Mouse (Mus musculus) CH12.LX (cell line): ENCODE data around the gene Ccdc194. TPM values are rescaled to one million over a fixed set of nuclear protein-coding genes. Genes with fewer than 3 reads are reported as not detected.

ENCODE experiments used
- DNase-seq: peaks from one replicate; pipeline ENCODE4 v3.0.0-alpha.2; 2013; ENCODE audit errors: extremely low read depth
- H3K27ac ChIP-seq: 2 replicates; pipeline ENCODE4 v1.5.1; 2012; ENCODE audit warnings: low read depth, mild to moderate bottlenecking, control low read depth, moderate library complexity; ENCODE audit not compliant: insufficient read depth
- H3K27me3 ChIP-seq: replicated peaks from 2 replicates; pipeline ENCODE3; 2012; ENCODE audit warnings: inconsistent platforms
- H3K36me3 ChIP-seq, 2 experiments: replicated peaks in 1 of 2; 2 replicates each; pipeline versions ENCODE3 to v1.6.1; 2012; ENCODE audit warnings: inconsistent platforms in 1 of 2, low read length in 1 of 2, mild to moderate bottlenecking in 1 of 2, mixed read lengths in 1 of 2, moderate library complexity in 1 of 2; ENCODE audit not compliant: control insufficient read depth in 1 of 2, insufficient read depth in 1 of 2
- H3K4me1 ChIP-seq, 2 experiments: 2 replicates each; pipeline ENCODE4 v1.6.1; 2012; ENCODE audit warnings: inconsistent platforms in 1 of 2, moderate library complexity in 1 of 2; ENCODE audit not compliant: insufficient read depth in 2 of 2, control insufficient read depth in 1 of 2
- H3K4me2 ChIP-seq: 2 replicates; pipeline ENCODE4 v1.6.1; 2012; ENCODE audit warnings: low read depth, mild to moderate bottlenecking, control low read depth; ENCODE audit not compliant: poor library complexity, insufficient read depth, severe bottlenecking
- H3K4me3 ChIP-seq, 3 experiments: fragments of 150-350 bp in 1 of 3; sonication (generic) in 1 of 3; replicated peaks in 1 of 3; 2 replicates each; pipeline versions ENCODE3 to v1.5.1; 2011 to 2012; ENCODE audit warnings: low read depth in 2 of 3, low read length in 2 of 3, mild to moderate bottlenecking in 2 of 3, moderate library complexity in 2 of 3, control low read depth in 1 of 3, improper control_type of control experiment in 1 of 3, inconsistent platforms in 1 of 3, mixed read lengths in 1 of 3; ENCODE audit not compliant: poor library complexity in 1 of 3
- H3K79me2 ChIP-seq: replicated peaks from 2 replicates; pipeline ENCODE4 v1.6.1; 2012; ENCODE audit warnings: mild to moderate bottlenecking, moderate library complexity; ENCODE audit not compliant: control insufficient read depth, poor library complexity, insufficient read depth, severe bottlenecking; ENCODE audit errors: extremely low read depth
- H3K9ac ChIP-seq: 2 replicates; pipeline ENCODE4 v1.6.1; 2012; ENCODE audit warnings: low read depth, mild to moderate bottlenecking, control low read depth, moderate library complexity; ENCODE audit not compliant: insufficient read depth
- H3K9me3 ChIP-seq: replicated peaks from 2 replicates; pipeline ENCODE3; 2012; ENCODE audit warnings: low read length, inconsistent platforms, mixed read lengths
- BHLHE40 ChIP-seq: IDR thresholded peaks from 2 replicates; pipeline ENCODE4 v1.6.1; 2011; ENCODE audit warnings: mild to moderate bottlenecking, low read depth, low read length, improper control_type of control experiment
- CHD1 ChIP-seq: IDR thresholded peaks from 2 replicates; pipeline ENCODE4 v1.6.1; 2012; ENCODE audit warnings: low read depth, low read length, improper control_type of control experiment, inconsistent platforms
- CHD2 ChIP-seq: IDR thresholded peaks from 2 replicates; pipeline ENCODE4 v1.6.1; 2011; ENCODE audit warnings: low read length, improper control_type of control experiment
- CTCF ChIP-seq, 2 experiments: IDR thresholded peaks in 1 of 2; conservative IDR thresholded peaks in 1 of 2; 2 replicates each; pipeline ENCODE4 v1.5.1; 2011 to 2012; ENCODE audit warnings: low read depth in 2 of 2, low read length in 2 of 2, improper control_type of control experiment in 1 of 2, inconsistent platforms in 1 of 2, mild to moderate bottlenecking in 1 of 2, moderate library complexity in 1 of 2
- ELF1 ChIP-seq: IDR thresholded peaks from 2 replicates; pipeline ENCODE4 v1.6.1; 2014; ENCODE audit warnings: low read depth, mild to moderate bottlenecking, inconsistent platforms, low read length, improper control_type of control experiment
- EP300 ChIP-seq: IDR thresholded peaks from 2 replicates; pipeline ENCODE4 v1.6.1; 2011; ENCODE audit warnings: low read length, improper control_type of control experiment
- GABPA ChIP-seq: IDR thresholded peaks from 2 replicates; pipeline ENCODE4 v1.6.1; 2012; ENCODE audit warnings: low read depth, low read length, improper control_type of control experiment, inconsistent platforms; ENCODE audit not compliant: insufficient replicate concordance
- HCFC1 ChIP-seq: IDR thresholded peaks from 2 replicates; pipeline ENCODE4 v1.6.1; 2012; ENCODE audit warnings: low read depth, mild to moderate bottlenecking, inconsistent platforms, low read length, improper control_type of control experiment
- KAT2A ChIP-seq: IDR thresholded peaks from 2 replicates; pipeline ENCODE4 v1.6.1; 2012; ENCODE audit warnings: low read length, improper control_type of control experiment, inconsistent platforms; ENCODE audit not compliant: insufficient replicate concordance
- MAFK ChIP-seq: IDR thresholded peaks from 2 replicates; pipeline ENCODE4 v1.6.1; 2011; ENCODE audit warnings: low read length, improper control_type of control experiment; ENCODE audit not compliant: insufficient replicate concordance
- MXI1 ChIP-seq: IDR thresholded peaks from 2 replicates; pipeline ENCODE4 v1.6.1; 2011; ENCODE audit warnings: mild to moderate bottlenecking, low read depth, low read length, improper control_type of control experiment
- MYC ChIP-seq: IDR thresholded peaks from 2 replicates; pipeline ENCODE4 v1.6.1; 2011; ENCODE audit warnings: low read depth, mild to moderate bottlenecking, improper control_type of control experiment, low read length
- NRF1 ChIP-seq: IDR thresholded peaks from 2 replicates; pipeline ENCODE4 v1.6.1; 2014; ENCODE audit warnings: low read depth, mild to moderate bottlenecking, inconsistent platforms, low read length, improper control_type of control experiment, moderate library complexity
- PAX5 ChIP-seq: IDR thresholded peaks from 2 replicates; pipeline ENCODE4 v1.6.1; 2012; ENCODE audit warnings: low read length, inconsistent platforms, mixed read lengths
- POLR2AphosphoS2 ChIP-seq: IDR thresholded peaks from 2 replicates; pipeline ENCODE4 v1.6.1; 2011; ENCODE audit warnings: low read depth, low read length, improper control_type of control experiment
- RAD21 ChIP-seq: IDR thresholded peaks from 2 replicates; pipeline ENCODE4 v1.6.1; 2011; ENCODE audit warnings: low read depth, mild to moderate bottlenecking, low read length, improper control_type of control experiment, moderate library complexity
- SIN3A ChIP-seq: IDR thresholded peaks from 2 replicates; pipeline ENCODE4 v1.6.1; 2012; ENCODE audit warnings: low read length, improper control_type of control experiment, inconsistent platforms
- SMC3 ChIP-seq: IDR thresholded peaks from 2 replicates; pipeline ENCODE4 v1.6.1; 2011; ENCODE audit warnings: low read depth, low read length, improper control_type of control experiment
- TBP ChIP-seq: conservative IDR thresholded peaks from 2 replicates; pipeline ENCODE4 v1.6.1; 2011; ENCODE audit warnings: low read depth, low read length, improper control_type of control experiment
- UBTF ChIP-seq: IDR thresholded peaks from 2 replicates; pipeline ENCODE4 v1.6.1; 2012; ENCODE audit warnings: low read depth, mild to moderate bottlenecking, inconsistent platforms, low read length, improper control_type of control experiment, moderate library complexity
- USF2 ChIP-seq: conservative IDR thresholded peaks from 2 replicates; pipeline ENCODE4 v1.6.1; 2011; ENCODE audit warnings: low read depth, low read length, improper control_type of control experiment
- ZC3H11A ChIP-seq: IDR thresholded peaks from 2 replicates; pipeline ENCODE4 v1.6.1; 2012; ENCODE audit warnings: low read depth, mild to moderate bottlenecking, inconsistent platforms, low read length, improper control_type of control experiment
- ZKSCAN1 ChIP-seq: IDR thresholded peaks from 2 replicates; pipeline ENCODE4 v1.6.1; 2012; ENCODE audit warnings: low read depth, inconsistent platforms, low read length, improper control_type of control experiment, borderline replicate concordance
- ZNF384 ChIP-seq: IDR thresholded peaks from 2 replicates; pipeline ENCODE4 v1.6.1; 2012; ENCODE audit warnings: low read depth, low read length, improper control_type of control experiment, inconsistent platforms
- dilution Hi-C: fragments of 300-500 bp; cut with MboI; formaldehyde crosslinking; loops from 2 replicates; pipeline ENCODE4 v1.14.3; 2020; ENCODE audit warnings: low sequenced_read_pairs; ENCODE audit not compliant: extremely low pct_unique_long_range_greater_than_20kb, extremely low pct_ligation_motif_present
- in situ Hi-C: fragments of 300-500 bp; cut with MboI; formaldehyde crosslinking; loops from 3 replicates; pipeline ENCODE4 v1.14.3; 2019; ENCODE audit warnings: low sequenced_read_pairs, low pct_ligation_motif_present, low pct_unique_long_range_greater_than_20kb, mixed read lengths
- polyA plus RNA-seq: library from polyadenylated mRNA; unstranded; fragments of >175 nt; gene quantifications from 2 replicates; pipeline ENCODE4 v1.2.1, GENCODE M21; 2012; ENCODE audit warnings: low read depth; ENCODE audit not compliant: insufficient read length
- total RNA-seq, 2 experiments: library from RNA; depleted of rRNA; stranded (reverse); fragments of 300-350 nt in 1 of 2; fragments of >200 nt in 1 of 2; gene quantifications; 2 replicates each; pipeline ENCODE4 v1.2.3; 2012 to 2014

Gene Ccdc194
- total and polyA plus RNA-seq, 3 experiments: not detected

DNA sequence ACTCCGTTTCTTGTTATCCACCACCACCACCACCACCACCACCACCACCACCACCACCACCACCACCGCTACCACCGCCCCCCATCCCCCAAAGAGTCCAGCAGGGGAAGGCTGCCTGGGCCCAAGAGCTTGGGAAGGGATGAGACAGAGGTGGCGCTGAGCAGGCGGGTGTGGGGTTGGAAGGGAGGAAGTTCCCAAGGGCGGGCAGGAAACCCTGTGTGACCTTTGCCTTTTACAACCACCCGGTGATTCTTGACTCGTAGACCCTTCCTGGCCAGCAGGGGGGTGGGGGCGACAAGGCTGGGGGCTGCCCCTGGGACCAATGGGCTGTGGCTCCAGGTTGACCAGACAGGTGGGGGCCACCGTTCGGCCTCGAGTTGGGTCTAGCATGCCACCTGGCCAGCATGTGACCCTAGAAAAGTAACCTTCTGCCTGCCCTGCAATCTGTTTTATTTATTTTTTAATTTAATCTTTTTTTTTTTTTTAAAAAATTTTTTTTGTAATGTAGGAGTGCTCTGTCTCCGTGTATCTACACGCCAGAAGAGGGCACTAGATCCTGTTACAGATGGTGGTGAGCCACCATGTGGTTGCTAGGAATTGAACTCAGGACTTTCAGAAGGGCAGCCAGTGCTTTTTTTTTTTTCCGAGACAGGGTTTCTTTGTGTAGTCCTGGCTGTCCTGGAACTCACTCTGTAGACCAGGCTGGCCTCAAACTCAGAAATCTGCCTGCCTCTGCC lies 12.3 kb downstream of the Ccdc194 start:
- no peaks in the 10 kb centered on the region for H3K36me3 ChIP-seq
- peaks cover 0 to 5% of the 10 kb centered on the region in 2 experiments; a peak in 1 of 4 replicates for H3K4me1 ChIP-seq
- H3K4me2 ChIP-seq: no peak overlapping the region
- in situ Hi-C loops: no loop called here
- no peaks in the 10 kb centered on the region for H3K9me3 ChIP-seq
- H3K79me2 ChIP-seq: no peaks in the 10 kb centered on the region
- DNase-seq: no peak
- dilution Hi-C loops: no loop called here
- H3K9ac ChIP-seq: no peak overlapping the region
- TF ChIP-seq MYC: 0 out of 2 replicates have a peak, but pooled peaks have one; percentile 47
- no peak for TF ChIP-seq KAT2A
- TF ChIP-seq CTCF (conservative IDR thresholded peaks at IDR 0.05 in 1 of 2, IDR thresholded peaks at IDR 0.05 in 1 of 2; ENCODE audit: low read depth in 2 of 2, low read length in 2 of 2): peak in 1 of 2 experiments; percentile 65; a peak in 2 of 4 replicates
- TF ChIP-seq RAD21: peak; percentile 6; the same call in 1 of the 2 replicates
- peak; percentile 22 for TF ChIP-seq SMC3
- peak; percentile 77 for TF ChIP-seq ZNF384
- no peak for TF ChIP-seq TBP
- no peak overlapping the region for H3K27ac ChIP-seq
- no peak overlapping the region for H3K4me3 ChIP-seq
- H3K27me3 ChIP-seq: peaks cover 34% of the 10 kb centered on the region

DNA sequence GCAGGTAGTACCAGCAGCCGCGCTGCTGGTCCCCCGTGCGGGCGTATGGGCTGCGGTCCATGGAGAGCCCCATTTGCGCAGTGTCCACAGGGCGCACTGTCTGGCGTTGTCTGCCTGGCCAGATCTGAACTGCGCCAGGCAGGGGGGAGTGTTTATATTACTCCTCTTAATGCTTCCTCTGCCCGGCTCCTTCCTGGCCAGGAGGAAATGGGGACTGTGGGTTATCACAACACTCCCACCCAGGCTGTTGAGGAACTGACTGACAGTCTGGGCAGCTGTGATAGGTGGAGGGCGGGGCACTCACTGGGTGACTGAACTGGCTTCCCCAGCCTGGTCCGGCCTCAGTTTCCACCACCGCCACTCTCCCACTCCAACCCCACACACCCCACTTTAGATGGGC lies 13.9 kb downstream of the Ccdc194 start, which contains the start of gene Plvap:
Plvap (minus strand) TSS at position 109 of the 400 bp plus-strand sequence.
- DNase-seq: no peak
- Histone ChIP-seq H3K27ac (no peak within 1 kb of the TSS), H3K4me3 (no peak within 1 kb of the TSS), H3K36me3 (no peaks in the 10 kb centered on the region), H3K9ac (no peak within 1 kb of the TSS), H3K4me1 (peaks cover 0 to 2% of the 10 kb centered on the region in 2 experiments; a peak in 1 of 4 replicates), H3K79me2 (no peaks in the 10 kb centered on the region), H3K27me3 (peaks cover 49% of the 10 kb centered on the region), H3K4me2 (no peak within 1 kb of the TSS), H3K9me3 (no peaks in the 10 kb centered on the region)
- in situ Hi-C loops: no loop called here
- dilution Hi-C loops: no loop called here
- TF ChIP-seq GABPA (no peak), SIN3A (no peak), MAFK (no peak), ZC3H11A (no peak), MXI1 (no peak), PAX5 (no peak), POLR2AphosphoS2 (no peak), NRF1 (no peak), EP300 (no peak), HCFC1 (no peak), CHD2 (no peak), BHLHE40 (no peak), ELF1 (no peak), ZNF384 (no peak), ZKSCAN1 (no peak), RAD21 (no peak), KAT2A (no peak), USF2 (no peak), CHD1 (no peak), UBTF (no peak)
